Mouse (Mus musculus) inflammation-experienced regulatory T-cells, adult 6 months (primary cell): ENCODE measurements around the gene Nt5e. TPM values are rescaled to one million over a fixed set of nuclear protein-coding genes. Genes with fewer than 3 reads are reported as not detected.
A peak's percentile ranks its signal among the peaks of the same experiment; 100 is the strongest.
"Not testable (repeated sequence)": the region's sequence is repeated elsewhere in the genome, so short reads cannot be mapped to it uniquely, and the experiment has no call there.

Source experiments
- ATAC-seq: one replicate; pipeline ENCODE4 v1.8.0; 2017
- polyA plus RNA-seq, 3 experiments: library from polyadenylated mRNA; unstranded; fragments of 100-300 nt; shearing (Covaris generic); gene quantifications; one replicate each; pipeline ENCODE4 v1.2.1; 2017

Gene Nt5e
- 100 to 1,000 TPM in 2 of 3 experiments, 10 to 100 TPM in 1; 87.8 to 325 (median 303) TPM for polyA plus RNA-seq

DNA sequence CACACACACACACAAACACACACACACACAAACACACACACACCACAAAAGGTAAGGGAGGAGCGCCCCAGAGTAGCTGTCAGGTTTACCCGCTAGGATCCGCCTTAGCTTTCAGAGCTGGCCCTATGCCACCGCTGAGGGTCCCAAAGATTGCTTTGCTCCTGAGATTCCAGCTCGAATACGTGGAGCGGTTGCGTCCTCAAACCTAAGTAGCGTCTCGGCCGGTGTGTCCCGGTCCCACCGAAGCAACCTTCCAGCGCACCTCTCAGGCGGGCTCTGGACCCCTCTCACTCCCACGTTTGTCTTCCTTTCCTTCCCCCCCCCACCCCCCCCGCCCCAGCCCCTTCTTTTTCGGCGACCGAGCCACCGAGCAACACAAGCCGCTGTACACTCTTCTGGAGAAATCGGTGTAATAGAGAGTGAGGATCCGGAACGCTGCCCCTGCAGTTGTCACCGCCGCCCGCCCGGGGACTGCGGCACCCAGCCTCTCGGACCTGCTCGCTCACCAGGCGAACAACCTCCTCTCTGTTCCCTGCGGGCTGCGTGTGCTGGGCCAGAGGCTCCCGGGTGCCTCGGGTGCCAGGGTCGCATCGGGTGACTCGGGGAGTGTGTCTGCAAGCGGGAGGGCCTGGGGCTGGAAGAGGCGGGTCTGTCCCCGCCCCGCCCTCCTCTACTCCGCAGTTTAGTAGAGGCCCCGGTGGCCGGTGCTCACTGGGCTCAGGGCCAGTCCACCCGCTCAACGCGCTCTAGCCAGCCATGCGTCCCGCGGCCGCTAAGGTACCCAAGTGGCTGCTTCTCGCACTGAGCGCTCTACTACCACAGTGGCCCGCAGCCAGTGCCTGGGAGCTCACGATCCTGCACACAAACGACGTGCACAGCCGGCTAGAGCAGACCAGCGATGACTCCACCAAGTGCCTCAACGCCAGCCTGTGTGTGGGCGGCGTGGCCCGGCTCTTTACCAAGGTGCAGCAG lies at the start of gene Nt5e:
TSS of gene Nt5e (plus strand) at position 268 of the 972 bp plus-strand sequence.
- ATAC-seq: peak; percentile 48

DNA sequence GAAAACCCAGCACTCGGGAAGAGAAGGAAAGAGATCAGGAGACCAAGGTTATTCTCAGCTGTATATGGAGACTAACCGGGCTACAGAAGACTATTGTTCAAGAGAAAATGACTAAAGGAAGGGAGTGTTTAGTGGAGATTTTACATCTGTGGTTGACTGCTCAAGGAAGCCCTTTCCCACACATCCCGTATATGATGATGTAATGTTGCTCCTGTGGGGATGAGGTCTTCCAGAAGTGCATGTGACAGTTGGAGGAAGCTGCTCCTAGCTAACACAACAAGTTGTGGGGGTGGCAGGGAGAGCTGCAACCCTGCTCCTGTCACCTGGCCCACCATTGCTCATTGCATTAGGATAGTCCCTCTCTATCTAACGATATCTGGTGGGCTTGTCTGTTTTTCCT lies 49.4 kb upstream of the Nt5e start:
- ATAC-seq: no peak

GRCm38 (mm10) chr9:88279728-88280127 lies 47.3 kb upstream of the Nt5e start:
- ATAC-seq: no peak

DNA sequence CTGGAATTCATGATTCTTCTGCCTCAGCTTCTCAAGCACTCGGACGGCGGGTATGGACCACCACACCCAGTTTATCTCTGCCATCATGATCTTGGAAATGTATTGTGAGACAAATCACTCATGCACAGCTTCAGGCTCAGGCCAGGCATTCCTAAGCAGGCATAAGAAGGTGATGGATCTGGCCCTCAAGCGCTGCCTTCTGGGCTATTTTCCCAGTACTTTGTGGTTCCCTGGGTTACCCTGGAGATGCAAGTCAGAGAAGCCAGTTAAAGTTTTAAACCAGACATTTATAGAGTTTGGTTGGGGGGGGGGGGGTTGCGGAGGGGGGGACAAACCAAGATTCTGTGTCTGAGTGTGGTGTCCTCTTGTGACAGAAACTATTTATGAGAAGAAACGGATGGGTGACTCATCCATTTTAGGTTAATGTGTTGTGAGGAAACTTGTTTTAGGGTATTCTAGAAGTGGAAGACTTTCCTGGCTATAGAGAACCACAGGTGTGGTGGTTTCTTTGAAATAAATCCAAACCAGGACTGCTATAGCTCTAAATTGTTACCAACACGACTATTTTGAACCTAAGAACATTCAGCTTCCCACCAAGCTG lies 37.3 kb upstream of the Nt5e start:
- ATAC-seq: peak; percentile 23

GRCm38 (mm10) chr9:88292836-88293370 lies 34.1 kb upstream of the Nt5e start:
- ATAC-seq: peak; percentile 55

DNA sequence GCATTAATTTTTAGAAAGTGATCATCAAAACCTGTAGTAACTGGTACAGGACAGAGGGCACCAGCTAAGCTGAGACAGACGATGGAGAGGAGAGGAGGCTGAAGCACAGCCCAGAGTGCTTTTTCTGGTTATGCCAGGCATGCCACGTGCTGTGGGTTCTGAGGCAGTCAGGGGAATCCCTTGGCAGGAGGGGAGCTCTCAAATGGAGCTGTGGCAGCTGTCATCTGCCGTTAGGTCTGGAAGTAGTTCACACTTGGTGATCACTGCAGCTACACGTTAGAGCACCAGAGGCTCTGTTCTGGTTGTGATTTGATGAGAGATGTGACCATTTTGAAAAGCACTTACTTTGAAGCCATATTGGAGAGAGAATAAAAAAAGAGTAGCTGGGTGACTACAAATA lies 31.2 kb upstream of the Nt5e start:
- no peak for ATAC-seq

DNA sequence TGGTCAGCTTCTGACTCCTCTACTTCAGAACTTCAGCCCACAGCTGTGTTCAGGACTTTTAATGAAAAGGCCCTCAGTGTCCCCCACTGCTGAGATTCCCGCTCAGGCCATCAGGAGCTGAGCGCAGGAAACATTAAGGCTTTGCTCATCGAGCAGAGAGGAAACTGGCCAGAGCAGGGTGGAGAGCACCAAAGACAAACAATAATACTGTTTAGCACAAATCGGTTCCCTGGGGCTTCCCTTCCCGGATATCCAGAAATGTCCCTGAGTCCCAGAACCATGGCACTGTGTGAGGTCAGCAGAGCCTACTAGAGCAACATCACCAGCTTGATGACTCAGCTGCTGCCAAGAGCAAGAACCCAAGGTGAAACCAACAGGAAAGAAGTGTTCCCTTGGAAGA lies 30.7 kb upstream of the Nt5e start:
- ATAC-seq: no peak

- not testable (repeated sequence) for ATAC-seq
These were observed 29.8 kb upstream of the Nt5e start for GRCm38 (mm10) chr9:88297244-88297643.

GRCm38 (mm10) chr9:88297871-88298658 lies 28.9 kb upstream of the Nt5e start:
- ATAC-seq: peak; percentile 88

DNA sequence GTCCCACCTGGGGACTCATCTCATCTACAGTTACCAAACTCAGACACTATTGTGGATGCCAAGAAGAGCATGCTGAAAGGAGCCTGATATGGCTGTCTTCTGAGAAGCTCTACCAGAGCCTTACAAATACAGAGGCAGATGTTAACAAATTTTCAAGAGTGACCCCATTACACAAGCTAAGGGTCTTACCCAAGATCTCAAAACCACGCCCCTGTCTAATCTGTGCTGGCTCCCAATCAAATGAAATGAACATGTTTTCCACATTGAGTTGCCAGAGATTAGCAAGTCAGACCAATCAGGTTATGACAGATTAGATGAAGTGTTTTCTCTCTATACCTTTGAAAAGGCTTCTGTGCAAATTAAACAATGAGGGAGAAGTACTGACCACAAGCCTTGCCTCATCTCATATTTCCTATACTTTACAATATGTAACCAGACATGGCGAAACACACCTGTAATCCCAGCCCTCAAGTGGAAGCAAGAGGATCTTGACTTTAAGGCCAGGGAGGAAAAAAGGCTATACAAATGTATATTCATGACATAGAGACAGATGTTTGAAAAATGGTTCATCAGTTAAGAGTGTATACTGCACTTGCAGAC lies 19.9 kb upstream of the Nt5e start:
- ATAC-seq: no peak

GRCm38 (mm10) chr9:88309127-88309526 lies 17.9 kb upstream of the Nt5e start:
- peak; percentile 75 for ATAC-seq

DNA sequence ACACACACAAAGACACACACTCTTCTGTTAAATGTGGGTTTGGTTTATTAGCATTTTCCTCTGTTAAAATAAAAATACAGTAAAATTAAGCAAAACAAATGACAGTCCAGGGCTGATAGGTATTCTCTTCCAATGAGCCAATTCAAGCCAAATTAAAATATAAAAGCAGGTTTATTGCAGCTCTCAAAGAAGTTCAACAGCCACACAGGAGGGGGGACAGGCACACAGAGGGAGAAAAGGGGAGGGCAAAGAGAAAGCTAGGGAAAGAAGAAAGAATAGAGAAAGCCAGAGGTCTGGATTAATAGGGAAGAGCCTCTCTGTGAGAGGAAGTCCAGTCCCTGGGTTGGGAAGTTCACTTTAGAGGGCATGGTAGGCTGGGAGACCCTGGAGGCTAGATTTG lies 7.8 kb upstream of the Nt5e start:
- no peak for ATAC-seq

DNA sequence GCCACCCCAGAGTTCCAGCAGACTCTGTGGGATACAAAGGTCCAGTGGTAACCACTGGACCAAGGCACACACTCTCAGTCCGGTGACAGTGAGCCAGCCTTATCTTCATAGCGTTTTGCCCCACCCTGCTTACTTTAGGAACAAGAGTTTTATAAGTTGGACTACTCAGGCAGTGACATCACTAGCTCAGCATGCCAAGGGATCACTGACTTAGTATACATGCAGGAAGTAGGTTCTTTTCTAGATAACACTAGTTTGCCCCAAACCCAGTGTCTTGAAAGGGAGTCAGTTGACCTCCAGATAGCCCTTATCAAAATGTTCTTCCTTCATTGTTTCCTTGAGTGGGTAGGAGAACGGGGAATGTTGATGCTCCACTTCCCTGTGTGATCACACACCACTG lies 2.4 kb upstream of the Nt5e start:
- no peak for ATAC-seq

DNA sequence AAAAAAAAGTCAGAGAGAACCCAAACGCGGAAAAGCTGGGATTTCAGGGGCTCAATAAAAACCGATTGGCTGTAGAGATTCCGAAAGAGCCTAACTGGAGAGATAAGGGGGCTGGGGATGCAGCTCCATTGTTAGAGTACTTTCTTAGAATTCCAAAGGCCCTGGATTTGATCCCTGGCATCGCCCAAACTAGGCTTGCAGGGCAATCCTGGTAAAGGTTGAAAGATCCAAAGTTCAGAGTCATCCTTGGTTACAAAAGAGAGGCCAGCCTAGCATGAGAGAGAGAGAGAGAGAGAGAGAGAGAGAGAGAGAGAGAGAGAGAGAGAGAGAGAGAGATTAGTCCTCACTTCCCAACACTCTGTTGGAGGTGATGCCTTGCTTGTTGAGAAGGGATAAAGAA lies 1.7 kb downstream of the Nt5e start:
- no peak for ATAC-seq

GRCm38 (mm10) chr9:88329166-88329748 lies 2.3 kb downstream of the Nt5e start:
- ATAC-seq: peak; percentile 54

- no peak for ATAC-seq
These were observed 3.3 kb downstream of the Nt5e start for GRCm38 (mm10) chr9:88330316-88330715.

- ATAC-seq: peak; percentile 54
These were observed 5.5 kb downstream of the Nt5e start for GRCm38 (mm10) chr9:88332447-88332846.

DNA sequence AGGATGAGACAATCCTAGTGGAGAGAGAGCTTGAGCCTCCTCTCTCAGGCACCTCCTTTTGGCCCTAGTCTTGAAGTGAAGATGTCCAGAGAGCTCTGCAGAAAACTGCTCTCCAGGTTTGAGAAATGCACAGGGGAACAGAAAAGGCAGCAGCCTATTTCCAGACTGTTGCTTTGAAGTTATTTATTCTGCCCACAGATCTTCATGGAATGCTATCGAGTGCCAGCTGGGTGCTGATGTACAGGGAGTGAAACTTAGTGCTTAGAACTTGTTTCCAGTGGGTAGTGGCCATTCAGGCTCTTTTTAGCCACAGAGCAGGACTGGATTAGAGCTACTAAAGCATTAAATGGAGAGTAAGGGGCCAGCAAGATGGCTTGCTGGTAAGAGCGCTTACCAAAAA lies 8.8 kb downstream of the Nt5e start:
- ATAC-seq: no peak

DNA sequence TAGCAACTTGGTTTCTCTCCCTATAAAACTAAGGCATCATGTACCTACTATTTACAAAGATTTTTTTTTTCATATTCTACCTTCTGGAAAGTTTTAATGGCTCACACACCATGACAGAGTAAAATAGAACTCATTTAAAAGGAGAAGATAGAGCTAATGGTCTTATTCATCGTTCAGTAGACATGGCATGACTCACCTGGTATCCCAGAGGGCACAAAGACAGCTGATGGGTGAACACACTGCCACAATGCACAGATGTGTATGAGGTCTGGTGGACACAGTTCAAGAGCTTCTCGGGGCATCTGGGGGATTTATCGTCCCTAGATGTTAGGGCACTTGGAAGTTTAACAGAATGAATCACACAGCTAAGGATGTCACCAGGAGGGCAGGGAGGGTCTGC lies 13.8 kb downstream of the Nt5e start:
- no peak for ATAC-seq

DNA sequence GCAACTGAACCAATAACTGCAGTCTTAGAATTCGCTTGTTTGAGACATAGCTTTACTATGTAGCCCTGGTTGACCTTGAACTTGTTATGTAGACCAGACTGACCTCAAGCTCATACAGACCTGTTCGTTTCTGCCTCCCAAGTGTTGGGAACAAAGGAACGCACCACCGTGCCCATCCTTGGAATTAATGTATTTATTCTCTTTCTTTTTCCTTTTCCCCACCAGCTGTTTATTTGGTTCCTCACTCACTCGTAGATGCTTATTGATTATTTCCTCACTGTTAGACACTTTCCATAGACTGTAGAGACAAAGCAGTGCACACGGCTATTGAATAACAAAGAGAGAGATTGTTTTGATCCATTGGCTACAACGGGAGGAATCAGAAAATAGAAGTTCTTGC lies 15.2 kb downstream of the Nt5e start:
- no peak for ATAC-seq

GRCm38 (mm10) chr9:88342701-88343100 lies 15.7 kb downstream of the Nt5e start:
- ATAC-seq: no peak

DNA sequence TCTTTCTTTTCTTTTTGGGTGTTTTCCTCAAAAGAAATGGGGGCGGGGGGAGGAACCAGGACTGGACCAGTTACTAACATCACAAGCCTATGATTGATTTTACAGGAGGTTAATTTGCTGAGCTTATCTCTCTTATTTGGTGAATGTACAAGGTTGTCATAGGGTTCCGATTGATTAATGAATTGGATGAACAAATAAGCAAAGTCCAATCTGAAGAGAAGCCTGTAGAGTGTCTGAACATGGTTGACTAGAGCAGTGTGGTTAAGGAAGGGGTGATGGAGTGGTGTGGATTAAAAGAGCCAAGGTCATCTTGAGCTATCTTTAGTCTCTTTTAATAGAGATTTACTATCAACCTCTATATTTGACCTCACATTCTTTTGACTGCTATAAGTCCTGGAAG lies 17.4 kb downstream of the Nt5e start:
- ATAC-seq: no peak
